Mouse (Mus musculus) lung, embryonic 14.5 days (tissue): Measurements from ENCODE around the gene Gm45337. TPM values are rescaled to one million over a fixed set of nuclear protein-coding genes. Genes with fewer than 3 reads are reported as not detected.
A peak's percentile ranks its signal among the peaks of the same experiment; 100 is the strongest.
"Not testable (repeated sequence)": the region's sequence is repeated elsewhere in the genome, so short reads cannot be mapped to it uniquely, and the experiment has no call there.

Experiments used
- ATAC-seq: fragments of 200-750 bp; cut with Nextera tagmentation; 2 replicates; pipeline ENCODE4 v1.8.0; 2017; ENCODE audit warnings: mild to moderate bottlenecking, moderate TSS enrichment, moderate library complexity; ENCODE audit not compliant: insufficient read depth
- DNase-seq: peaks from one replicate; pipeline ENCODE4 v3.0.0-alpha.2; 2015
- H3K27ac ChIP-seq: fragments of 300-500 bp; sonication (generic); 2 replicates; pipeline ENCODE4 v1.5.1; 2014; ENCODE audit warnings: low read depth, mild to moderate bottlenecking, moderate library complexity
- H3K27me3 ChIP-seq: fragments of 300-500 bp; sonication (generic); 2 replicates; pipeline ENCODE4 v1.6.1; 2014; ENCODE audit warnings: low read length, control low read depth; ENCODE audit not compliant: insufficient read depth
- H3K36me3 ChIP-seq: fragments of 300-500 bp; sonication (generic); 2 replicates; pipeline ENCODE4 v1.6.1; 2014; ENCODE audit warnings: control low read depth; ENCODE audit not compliant: insufficient read depth
- H3K4me1 ChIP-seq: fragments of 300-500 bp; sonication (generic); 2 replicates; pipeline ENCODE4 v1.6.1; 2014; ENCODE audit warnings: antibody characterized with exemption, control low read depth; ENCODE audit not compliant: insufficient read depth
- H3K4me2 ChIP-seq: fragments of 300-500 bp; sonication (generic); 2 replicates; pipeline ENCODE4 v1.6.1; 2014; ENCODE audit warnings: mild to moderate bottlenecking
- H3K4me3 ChIP-seq: fragments of 300-500 bp; sonication (generic); 2 replicates; pipeline ENCODE4 v1.5.1; 2014; ENCODE audit warnings: low read depth, low read length
- H3K9ac ChIP-seq: fragments of 300-500 bp; sonication (generic); 2 replicates; pipeline ENCODE4 v1.6.1; 2014
- H3K9me3 ChIP-seq: fragments of 300-500 bp; sonication (generic); 2 replicates; pipeline ENCODE4 v1.6.1; 2016; ENCODE audit warnings: low read depth, low read length, control low read depth
- CTCF ChIP-seq: IDR thresholded peaks from 2 replicates; pipeline ENCODE4 v1.5.1; 2016; ENCODE audit warnings: antibody characterized with exemption, low read depth
- WGBS: fragments of 180-500 bp; shearing (Covaris S2); extraction: QIAGEN DNeasy Blood & Tissue Kit; methylation state at CpG from one replicate; pipeline ENCODE4 v1.1.7; 2014; 5-methylcytosine and 5-hydroxymethylcytosine counted together
- polyA plus RNA-seq: library from polyadenylated mRNA; unstranded; fragments of >200 nt; fragmentation: Nextera tagmentation; extraction: Ambion mirVana; gene quantifications from 2 replicates; pipeline ENCODE4 v1.2.1, GENCODE M21; 2014

The Gm45337 gene
- polyA plus RNA-seq, 1 experiment from 2014 or later = not detected

GRCm38 (mm10) chr7:142159366-142159765, 15.0 kb upstream of the Gm45337 start:
- 87% methylated on average over 3 of the region's 3 CpGs for WGBS

GRCm38 (mm10) chr7:142157013-142157412, 12.6 kb upstream of the Gm45337 start, which contains the start of gene Gm29735:
Gene Gm29735 (minus strand): TSS chr7:142157113.
- H3K27me3 ChIP-seq, H3K9me3 ChIP-seq, H3K4me2 ChIP-seq, H3K4me3 ChIP-seq, H3K27ac ChIP-seq, DNase-seq, H3K4me1 ChIP-seq, ATAC-seq, H3K9ac ChIP-seq, H3K36me3 ChIP-seq: not testable (repeated sequence)
- 34% methylated on average over 2 of the region's 2 CpGs for WGBS

More at GRCm38 (mm10) chr7:142159366-142159765, 15.0 kb upstream of the Gm45337 start:
- Histone ChIP-seq H3K9ac (no peak overlapping the region), H3K4me2 (no peak overlapping the region), H3K27me3 (no peaks in the 10 kb centered on the region), H3K36me3 (no peaks in the 10 kb centered on the region), H3K4me1 (no peaks in the 10 kb centered on the region), H3K27ac (no peak overlapping the region), H3K9me3 (no peaks in the 10 kb centered on the region), H3K4me3 (no peak overlapping the region)
- no peak for ATAC-seq
- DNase-seq = no peak
- TF ChIP-seq CTCF = no peak

- ATAC-seq = no peak
- H3K4me3 ChIP-seq = no peak overlapping the region
- H3K4me1 ChIP-seq = no peaks in the 10 kb centered on the region
- H3K9ac ChIP-seq = no peak overlapping the region
- no peak overlapping the region for H3K4me2 ChIP-seq
- WGBS = 47% methylated on average over 1 of the region's 1 CpGs
- H3K9me3 ChIP-seq = no peaks in the 10 kb centered on the region
- no peaks in the 10 kb centered on the region for H3K27me3 ChIP-seq
- DNase-seq = no peak
- H3K27ac ChIP-seq = no peak overlapping the region
- TF ChIP-seq CTCF = no peak
- no peaks in the 10 kb centered on the region for H3K36me3 ChIP-seq
These were observed 10.9 kb upstream of the Gm45337 start for GRCm38 (mm10) chr7:142155308-142155707.

DNA sequence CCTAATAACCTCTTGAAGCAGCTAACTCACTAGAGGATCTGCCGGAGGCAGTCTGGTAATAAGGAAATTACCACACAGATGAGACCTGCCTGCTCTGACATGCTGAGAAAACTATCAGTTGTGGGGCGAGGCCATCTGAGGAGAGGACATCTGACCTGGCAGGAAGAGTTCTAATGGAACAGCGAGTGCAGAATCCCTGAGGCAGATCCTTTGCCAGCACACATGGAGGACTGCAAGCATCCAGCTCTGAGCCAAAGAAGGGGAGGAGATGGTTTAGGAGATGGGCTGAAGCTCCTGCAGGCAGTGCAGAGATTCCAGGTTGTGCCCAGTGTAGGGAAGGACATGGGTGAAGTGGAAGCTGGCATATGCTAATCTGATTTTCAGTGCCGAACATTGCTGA, 7.8 kb upstream of the Gm45337 start:
- Histone ChIP-seq H3K9ac (no peak overlapping the region), H3K27me3 (no peaks in the 10 kb centered on the region), H3K4me2 (no peak overlapping the region), H3K4me3 (no peak overlapping the region), H3K9me3 (no peaks in the 10 kb centered on the region), H3K36me3 (no peaks in the 10 kb centered on the region), H3K4me1 (no peaks in the 10 kb centered on the region), H3K27ac (no peak overlapping the region)
- DNase-seq (no peak), ATAC-seq (no peak)
- no peak for TF ChIP-seq CTCF
- WGBS = 81% methylated on average over 4 of the region's 4 CpGs

DNA sequence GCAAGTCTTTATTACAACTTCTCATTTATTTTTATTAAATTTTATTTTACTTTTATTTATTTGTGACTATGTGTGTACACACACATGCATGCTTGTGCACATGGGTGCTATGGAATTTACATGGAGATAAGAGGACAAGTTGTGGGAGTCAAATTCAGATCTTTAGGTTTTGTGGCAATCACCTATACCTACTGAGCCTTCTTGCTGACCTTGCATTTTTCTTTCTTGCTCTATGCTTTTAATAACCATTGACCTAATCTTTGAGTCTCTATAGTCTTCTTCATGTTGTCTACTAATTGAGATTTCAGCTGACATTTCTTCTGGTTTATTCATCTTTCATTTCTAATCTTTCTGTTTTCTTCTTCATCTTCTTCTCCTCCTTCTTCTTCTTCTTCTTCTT, 4.2 kb upstream of the Gm45337 start:
- TF ChIP-seq CTCF = no peak
- no peaks in the 10 kb centered on the region for H3K27me3 ChIP-seq
- no peaks in the 10 kb centered on the region for H3K9me3 ChIP-seq
- no peak for DNase-seq
- H3K4me2 ChIP-seq = no peak overlapping the region
- H3K4me3 ChIP-seq = no peak overlapping the region
- no peak for ATAC-seq
- H3K36me3 ChIP-seq = no peaks in the 10 kb centered on the region
- no peak overlapping the region for H3K9ac ChIP-seq
- H3K4me1 ChIP-seq = no peaks in the 10 kb centered on the region
- no peak overlapping the region for H3K27ac ChIP-seq

GRCm38 (mm10) chr7:142146033-142146432, 1.6 kb upstream of the Gm45337 start:
- Histone ChIP-seq H3K27me3 (no peaks in the 10 kb centered on the region), H3K9me3 (no peaks in the 10 kb centered on the region), H3K4me2 (no peak overlapping the region), H3K36me3 (no peaks in the 10 kb centered on the region), H3K27ac (no peak overlapping the region), H3K4me3 (no peak overlapping the region), H3K4me1 (no peaks in the 10 kb centered on the region), H3K9ac (no peak overlapping the region)
- WGBS = 0% methylated on average over 1 of the region's 1 CpGs
- ATAC-seq (no peak), DNase-seq (peak; percentile 85)
- peak; percentile 72 for TF ChIP-seq CTCF

- no peaks in the 10 kb centered on the region for H3K36me3 ChIP-seq
- no peaks in the 10 kb centered on the region for H3K9me3 ChIP-seq
- peak; percentile 14 for DNase-seq
- TF ChIP-seq CTCF = peak; percentile 40
- no peak overlapping the region for H3K9ac ChIP-seq
- no peaks in the 10 kb centered on the region for H3K27me3 ChIP-seq
- no peak for ATAC-seq
- no peak overlapping the region for H3K27ac ChIP-seq
- H3K4me2 ChIP-seq = no peak overlapping the region
- no peak overlapping the region for H3K4me3 ChIP-seq
- H3K4me1 ChIP-seq = no peaks in the 10 kb centered on the region
- 34% methylated on average over 4 of the region's 4 CpGs for WGBS
These were observed 1.1 kb upstream of the Gm45337 start for GRCm38 (mm10) chr7:142145413-142145940.

DNA sequence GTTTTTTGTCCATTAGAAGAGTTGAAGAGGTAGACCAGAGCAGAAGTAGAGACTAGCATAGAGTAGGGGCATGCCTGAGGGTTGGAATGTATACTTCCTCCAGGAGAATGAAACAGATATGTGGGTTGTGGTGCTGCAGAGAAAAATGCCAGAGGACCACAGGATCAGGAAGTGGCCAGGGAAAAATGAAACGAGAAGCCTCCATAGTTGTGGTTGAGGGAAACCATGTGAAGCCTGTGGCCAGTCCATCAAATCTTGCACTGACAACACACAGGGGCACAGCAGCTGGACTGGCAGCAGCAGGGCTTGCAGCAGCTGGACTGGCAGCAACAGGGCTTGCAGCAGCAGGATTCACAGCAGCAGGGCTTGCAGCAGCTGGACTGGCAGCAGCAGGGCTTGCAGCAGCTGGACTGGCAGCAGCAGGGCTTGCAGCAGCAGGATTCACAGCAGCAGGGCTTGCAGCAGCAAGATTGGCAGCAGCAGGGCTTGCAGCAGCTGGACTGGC, 849 bp downstream of the Gm45337 start:
- 35% methylated on average over 1 of the region's 1 CpGs for WGBS
- not testable (repeated sequence) for H3K9me3 ChIP-seq, H3K36me3 ChIP-seq, ATAC-seq, H3K4me2 ChIP-seq, H3K4me3 ChIP-seq, H3K4me1 ChIP-seq, H3K9ac ChIP-seq, DNase-seq, H3K27me3 ChIP-seq, H3K27ac ChIP-seq
